Mouse (Mus musculus) cerebellum, adult 2 months (tissue): ENCODE results near the gene Trmt13.

ENCODE experiments used
- CTCF ChIP-seq: fragments of 200-500 bp; IDR thresholded peaks from 2 replicates; pipeline ENCODE4 v1.5.1; 2011; ENCODE audit warnings: low read depth, mild to moderate bottlenecking, control low read depth, low read length, moderate library complexity, borderline replicate concordance; ENCODE audit not compliant: insufficient read depth
- POLR2A ChIP-seq: fragments of 200-500 bp; IDR thresholded peaks from 2 replicates; pipeline ENCODE4 v1.6.1; 2011; ENCODE audit warnings: low read length, control low read depth, borderline replicate concordance; ENCODE audit not compliant: insufficient read depth

DNA sequence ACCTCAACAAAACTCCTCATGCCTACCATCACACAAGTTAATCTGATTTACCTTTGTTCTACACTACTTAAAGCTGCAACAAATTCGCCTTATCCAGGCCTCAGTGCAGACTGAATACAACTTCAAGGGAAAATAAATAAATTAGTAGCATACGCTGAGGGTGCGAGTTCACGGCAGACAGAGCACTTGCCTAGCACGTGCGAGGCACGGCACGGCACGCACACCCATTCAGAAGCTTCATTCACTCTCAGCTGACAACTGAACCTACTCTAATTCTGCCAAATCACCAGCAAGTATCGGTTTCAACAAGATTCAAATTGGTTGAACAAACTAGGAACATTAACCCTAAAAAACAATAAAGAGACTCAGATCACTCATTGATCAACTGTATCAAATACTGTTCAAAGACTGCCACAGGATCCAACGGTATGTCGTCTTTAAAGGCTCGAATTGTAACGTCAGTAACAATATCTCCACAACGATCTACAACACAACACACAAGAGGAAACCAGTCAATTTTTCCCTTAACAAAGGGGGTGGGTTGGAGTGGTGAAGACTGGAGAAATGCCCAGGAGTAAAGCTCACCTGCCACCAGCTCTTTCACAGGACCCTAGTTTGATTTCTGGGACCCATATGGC lies 44.7 kb upstream of the Trmt13 start:
- no peak for TF ChIP-seq CTCF
- TF ChIP-seq POLR2A: no peak
